Mouse (Mus musculus) hematopoietic stem cell, adult 5-6 weeks (primary cell): ENCODE data around the gene Gmppb. TPM values are rescaled to one million over a fixed set of nuclear protein-coding genes. Genes with fewer than 3 reads are reported as not detected.

Experiments used
- ATAC-seq, 2 experiments: fragments of 125-278 bp in 1 of 2; replicated peaks in 1 of 2; 2 replicates each; pipeline ENCODE4 v1.8.0; 2016 to 2017; ENCODE audit warnings: inconsistent platforms in 2 of 2, mild to moderate bottlenecking in 2 of 2, moderate number of reproducible peaks in 2 of 2, low read depth in 1 of 2, moderate TSS enrichment in 1 of 2; ENCODE audit not compliant: low FRiP score in 2 of 2, poor library complexity in 2 of 2, severe bottlenecking in 2 of 2, insufficient read depth in 1 of 2, low TSS enrichment in 1 of 2
- total RNA-seq: library from RNA; stranded (forward); fragments of 172-1452, 232-1000 nt; gene quantifications from 2 replicates; pipeline ENCODE4 v1.2.3, GENCODE M21; 2017

Gene Gmppb
- total RNA-seq, 1 experiment from 2014 or later: 10.8 TPM

- no peak for ATAC-seq
Observed at GRCm38 (mm10) chr9:108047601-108048565, 1.2 kb upstream of the Gmppb start.

DNA sequence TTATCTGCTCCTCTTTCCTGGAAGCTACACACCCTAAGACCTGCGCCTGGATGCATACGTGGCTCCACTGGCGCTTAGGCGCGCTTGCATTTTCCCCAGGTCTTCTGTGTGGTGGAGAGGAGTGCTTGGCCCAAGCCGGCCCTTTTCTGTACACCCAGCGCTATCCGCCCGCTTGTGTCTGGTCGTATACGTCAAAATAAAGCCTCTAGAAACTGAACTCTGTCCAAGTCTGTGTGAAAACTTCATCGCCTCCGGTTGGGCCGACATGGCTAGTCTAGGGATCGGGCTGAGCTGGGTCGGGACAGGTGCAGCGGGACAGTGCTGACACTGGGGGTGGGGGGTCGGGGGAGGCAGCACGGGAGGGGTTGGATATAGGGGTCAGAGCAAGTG is 481 bp upstream of the Gmppb start:
- ATAC-seq: no peak

- no peak for ATAC-seq
Observed at GRCm38 (mm10) chr9:108049561-108050251, 664 bp downstream of the Gmppb start.

GRCm38 (mm10) chr9:108051184-108051930 is 2.3 kb downstream of the Gmppb start:
- no peak for ATAC-seq

- ATAC-seq: no peak
Observed at GRCm38 (mm10) chr9:108051931-108052220, 2.8 kb downstream of the Gmppb start.

- no peak for ATAC-seq
Observed at GRCm38 (mm10) chr9:108052411-108052810, 3.4 kb downstream of the Gmppb start.

DNA sequence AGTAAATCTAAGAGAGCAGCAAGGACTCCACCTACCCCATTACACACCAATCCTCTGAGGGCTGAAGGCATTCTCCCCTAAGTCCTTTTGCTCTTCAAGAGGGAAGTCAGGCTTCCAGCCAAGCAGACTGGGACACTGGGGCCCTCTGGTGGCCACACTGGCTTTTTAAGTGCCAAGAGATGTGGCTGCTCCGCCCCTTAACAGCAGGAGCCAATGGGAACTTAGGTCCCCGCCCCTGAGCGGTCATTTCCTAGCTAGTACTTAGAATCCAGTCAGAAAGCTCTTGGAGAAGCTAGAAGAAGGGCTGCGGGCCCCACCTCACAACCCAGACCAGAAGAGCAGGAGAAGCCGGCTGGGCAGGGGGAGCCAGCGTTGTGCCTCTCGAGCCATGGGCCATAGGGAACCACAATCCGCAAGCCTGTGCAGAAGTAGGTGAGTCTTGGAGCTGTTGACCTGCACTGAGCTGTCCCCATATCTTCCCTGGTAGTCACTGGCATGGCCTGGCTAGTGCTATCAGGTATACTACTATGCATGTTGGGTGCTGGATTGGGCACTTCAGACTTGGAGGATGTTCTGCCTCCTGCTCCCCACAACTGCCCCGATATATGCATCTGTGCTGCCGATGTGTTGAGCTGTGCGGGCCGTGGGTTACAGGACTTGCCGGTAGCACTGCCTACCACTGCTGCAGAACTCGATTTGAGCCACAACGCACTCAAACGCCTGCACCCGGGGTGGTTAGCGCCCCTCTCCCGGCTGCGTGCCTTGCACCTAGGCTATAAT is 4.0 kb downstream of the Gmppb start, which contains the start of gene Amigo3:
Gene Amigo3 (plus strand): TSS at position 275 of the 780 bp plus-strand sequence.
- peak; percentile 72 to 80 for ATAC-seq

DNA sequence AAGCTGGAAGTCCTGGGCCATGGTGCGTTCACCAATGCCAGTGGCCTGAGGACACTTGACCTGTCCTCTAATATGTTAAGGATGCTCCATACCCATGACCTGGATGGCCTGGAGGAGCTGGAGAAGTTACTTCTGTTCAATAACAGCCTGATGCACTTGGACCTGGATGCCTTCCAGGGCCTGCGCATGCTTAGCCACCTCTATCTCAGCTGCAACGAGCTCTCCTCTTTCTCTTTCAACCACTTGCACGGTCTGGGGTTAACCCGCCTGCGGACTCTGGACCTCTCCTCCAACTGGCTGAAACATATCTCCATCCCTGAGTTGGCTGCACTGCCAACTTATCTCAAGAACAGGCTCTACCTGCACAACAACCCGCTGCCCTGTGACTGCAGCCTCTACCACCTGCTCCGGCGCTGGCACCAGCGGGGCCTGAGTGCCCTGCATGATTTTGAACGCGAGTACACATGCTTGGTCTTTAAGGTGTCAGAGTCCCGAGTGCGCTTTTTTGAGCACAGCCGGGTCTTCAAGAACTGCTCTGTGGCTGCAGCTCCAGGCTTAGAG is 4.7 kb downstream of the Gmppb start:
- ATAC-seq: no peak

DNA sequence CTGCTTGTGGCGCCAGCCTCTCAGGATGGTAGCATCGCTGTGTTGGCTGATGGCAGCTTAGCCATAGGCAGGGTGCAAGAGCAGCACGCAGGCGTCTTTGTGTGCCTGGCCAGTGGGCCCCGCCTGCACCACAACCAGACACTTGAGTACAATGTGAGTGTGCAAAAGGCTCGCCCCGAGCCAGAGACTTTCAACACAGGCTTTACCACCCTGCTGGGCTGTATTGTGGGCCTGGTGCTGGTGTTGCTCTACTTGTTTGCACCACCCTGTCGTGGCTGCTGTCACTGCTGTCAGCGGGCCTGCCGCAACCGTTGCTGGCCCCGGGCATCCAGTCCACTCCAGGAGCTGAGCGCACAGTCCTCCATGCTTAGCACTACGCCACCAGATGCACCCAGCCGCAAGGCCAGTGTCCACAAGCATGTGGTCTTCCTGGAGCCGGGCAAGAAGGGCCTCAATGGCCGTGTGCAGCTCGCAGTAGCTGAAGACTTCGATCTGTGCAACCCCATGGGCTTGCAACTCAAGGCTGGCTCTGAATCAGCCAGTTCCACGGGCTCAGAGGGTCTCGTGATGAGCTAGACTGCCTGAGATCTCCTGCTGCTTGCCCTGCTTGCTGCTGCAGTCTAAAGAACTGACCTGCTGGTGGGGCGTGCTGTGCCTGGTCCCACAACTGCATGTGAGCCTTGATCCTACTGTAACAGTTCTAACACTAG is 5.4 kb downstream of the Gmppb start:
- ATAC-seq: no peak

DNA sequence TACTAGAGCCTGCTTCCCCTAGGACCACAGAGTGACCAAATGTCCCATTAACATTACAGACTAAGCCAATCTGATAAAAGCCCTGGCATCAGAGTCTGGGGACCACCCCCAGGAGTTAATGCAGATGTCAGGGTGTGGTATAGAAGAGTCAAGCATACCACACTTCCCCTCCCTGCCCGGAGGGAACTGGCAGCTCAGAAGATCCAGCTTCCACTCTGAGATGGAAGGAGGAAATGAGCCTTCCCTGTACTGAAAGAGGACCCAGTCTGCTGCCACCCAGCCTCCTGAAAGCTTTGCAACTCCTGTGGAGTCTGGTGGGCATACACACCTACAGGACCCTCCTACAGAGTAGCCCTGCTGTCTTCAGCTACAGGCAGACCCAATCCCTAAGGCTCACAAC is 6.0 kb downstream of the Gmppb start:
- no peak for ATAC-seq

DNA sequence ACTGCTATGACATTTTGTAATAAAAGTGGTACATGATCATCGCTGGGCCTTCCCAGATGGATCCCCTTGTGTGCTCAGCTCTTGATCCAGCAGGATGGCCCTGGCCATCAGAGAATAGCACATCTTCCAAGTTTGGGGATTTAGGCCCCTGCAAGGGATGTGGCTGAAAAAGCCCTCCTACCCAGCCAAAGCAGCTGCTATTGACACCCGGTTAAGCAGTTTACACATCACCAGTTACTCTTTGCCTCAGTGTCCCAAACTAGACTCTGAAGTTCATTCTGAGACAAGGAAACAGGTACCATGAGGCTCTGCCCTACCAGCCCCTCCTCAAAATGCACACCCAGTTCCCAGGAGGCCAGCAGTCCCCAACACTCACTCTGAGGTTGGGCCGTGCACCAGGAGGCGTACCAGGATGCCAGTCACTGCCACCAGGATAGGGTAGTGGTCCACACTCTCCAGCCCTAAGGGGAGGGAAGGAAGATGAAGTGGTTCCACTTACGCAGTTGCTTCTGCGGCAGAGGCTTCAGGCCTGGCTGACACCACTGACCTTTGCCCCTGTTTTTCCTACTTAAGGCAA is 6.7 kb downstream of the Gmppb start:
- no peak for ATAC-seq

- no peak for ATAC-seq
Observed at GRCm38 (mm10) chr9:108056361-108057261, 7.6 kb downstream of the Gmppb start.

GRCm38 (mm10) chr9:108057262-108057562 is 8.2 kb downstream of the Gmppb start:
- ATAC-seq: no peak

- ATAC-seq: no peak
Observed at GRCm38 (mm10) chr9:108058291-108058690, 9.2 kb downstream of the Gmppb start.

DNA sequence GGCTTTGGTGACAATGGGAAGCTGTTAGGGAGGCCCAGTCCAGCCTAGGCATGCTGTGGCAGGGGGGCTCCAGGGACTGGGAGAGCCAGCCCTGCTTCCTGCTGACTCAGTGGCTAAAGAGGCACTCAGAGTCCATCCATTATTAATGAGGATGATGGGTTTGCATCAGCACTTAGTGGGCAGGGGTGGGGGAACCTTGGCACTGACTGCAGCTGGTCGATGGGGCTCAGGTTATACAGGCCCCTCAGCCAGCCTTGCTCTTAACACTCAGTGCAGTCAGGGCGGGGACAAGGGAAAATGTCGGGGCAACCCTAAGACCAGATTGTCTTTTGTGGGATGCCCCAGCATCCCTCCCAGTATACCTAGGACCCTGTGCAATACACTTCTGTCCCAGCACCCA is 13.1 kb downstream of the Gmppb start:
- no peak for ATAC-seq
